Mouse (Mus musculus): ENCODE measurements at regions not wholly inside any gene's neighbourhood (a gene's known extent, or its start where the extent isn't known, plus 50 kb on each side); places are given as distances from the start of the nearest gene placed in this dataset.

GRCm38 (mm10) chr16:93533205-93533604 is 70.7 kb downstream of the Setd4 start:
- Histone ChIP-seq H3K4me1 (replicated peaks) (no peaks in the 10 kb centered on the region), H3K36me3 (no peaks in the 10 kb centered on the region), H3K27ac (replicated peaks) (no peak overlapping the region), H3K27me3 (no peaks in the 10 kb centered on the region), H3K4me2 (no peak overlapping the region), H3K9ac (no peak overlapping the region), H3K9me3 (no peaks in the 10 kb centered on the region), H3K4me3 (no peak overlapping the region)
- ATAC-seq (ENCODE audit: low read depth), result no peak
- 12% methylated on average over 4 of the region's 4 CpGs for WGBS

- Histone ChIP-seq H3K9me3 (no peaks in the 10 kb centered on the region), H3K4me1 (replicated peaks) (no peaks in the 10 kb centered on the region), H3K27ac (replicated peaks) (no peak overlapping the region), H3K4me2 (no peak overlapping the region), H3K9ac (no peak overlapping the region), H3K27me3 (no peaks in the 10 kb centered on the region), H3K36me3 (no peaks in the 10 kb centered on the region), H3K4me3 (no peak overlapping the region)
- 86% methylated on average over 8 of the region's 8 CpGs for WGBS
- ATAC-seq (ENCODE audit: low read depth), result no peak
Observed at GRCm38 (mm10) chr16:93531937-93532336, 71.9 kb downstream of the Setd4 start.

GRCm38 (mm10) chr16:93522485-93522884 is 81.4 kb downstream of the Setd4 start:
- no peak overlapping the region for H3K4me2 ChIP-seq
- no peak overlapping the region for H3K9ac ChIP-seq
- no peak overlapping the region for H3K4me3 ChIP-seq
- H3K27me3 ChIP-seq, result no peaks in the 10 kb centered on the region
- ATAC-seq (ENCODE audit: low read depth), result no peak
- no peaks in the 10 kb centered on the region for H3K4me1 ChIP-seq (replicated peaks)
- no peaks in the 10 kb centered on the region for H3K9me3 ChIP-seq
- no peak overlapping the region for H3K27ac ChIP-seq (replicated peaks)
- WGBS, result 76% methylated on average over 2 of the region's 2 CpGs
- H3K36me3 ChIP-seq, result no peaks in the 10 kb centered on the region

GRCm38 (mm10) chr16:93520481-93520880 is 83.4 kb downstream of the Setd4 start:
- Histone ChIP-seq H3K27me3 (no peaks in the 10 kb centered on the region), H3K36me3 (no peaks in the 10 kb centered on the region), H3K4me2 (no peak overlapping the region), H3K9me3 (no peaks in the 10 kb centered on the region), H3K4me1 (replicated peaks) (peaks cover 7% of the 10 kb centered on the region; the same call in 1 of the 2 replicates), H3K4me3 (no peak overlapping the region), H3K27ac (replicated peaks) (no peak overlapping the region), H3K9ac (no peak overlapping the region)
- ATAC-seq (ENCODE audit: low read depth), result no peak
- WGBS, result 83% methylated on average over 3 of the region's 3 CpGs

- Histone ChIP-seq H3K4me2 (no peak overlapping the region), H3K27ac (replicated peaks) (no peak overlapping the region), H3K36me3 (no peaks in the 10 kb centered on the region), H3K9me3 (no peaks in the 10 kb centered on the region), H3K27me3 (no peaks in the 10 kb centered on the region), H3K9ac (no peak overlapping the region), H3K4me1 (replicated peaks) (peaks cover 19% of the 10 kb centered on the region; the same call in 1 of the 2 replicates), H3K4me3 (no peak overlapping the region)
- WGBS, result 79% methylated on average over 1 of the region's 1 CpGs
- ATAC-seq (ENCODE audit: low read depth), result no peak
Observed at GRCm38 (mm10) chr16:93518620-93519019, 85.2 kb downstream of the Setd4 start.

- H3K27me3 ChIP-seq, result no peaks in the 10 kb centered on the region
- no peak overlapping the region for H3K4me3 ChIP-seq
- no peak overlapping the region for H3K27ac ChIP-seq (replicated peaks)
- no peak overlapping the region for H3K4me2 ChIP-seq
- WGBS, result 84% methylated on average over 5 of the region's 5 CpGs
- H3K9me3 ChIP-seq, result no peaks in the 10 kb centered on the region
- no peaks in the 10 kb centered on the region for H3K36me3 ChIP-seq
- peaks cover 23% of the 10 kb centered on the region for H3K4me1 ChIP-seq (replicated peaks)
- no peak overlapping the region for H3K9ac ChIP-seq
- no peak for ATAC-seq (ENCODE audit: low read depth)
Observed at GRCm38 (mm10) chr16:93516793-93517192, 87.1 kb downstream of the Setd4 start.

- H3K27ac ChIP-seq (replicated peaks), result no peak overlapping the region
- H3K27me3 ChIP-seq, result no peaks in the 10 kb centered on the region
- H3K9ac ChIP-seq, result no peak overlapping the region
- no peak overlapping the region for H3K4me3 ChIP-seq
- peaks cover 23% of the 10 kb centered on the region for H3K4me1 ChIP-seq (replicated peaks)
- 0 out of 2 replicates have a peak, but pooled peaks have one; percentile 27 for ATAC-seq (ENCODE audit: low read depth)
- no peak overlapping the region for H3K4me2 ChIP-seq
- WGBS, result 51% methylated on average over 5 of the region's 5 CpGs
- no peaks in the 10 kb centered on the region for H3K9me3 ChIP-seq
- H3K36me3 ChIP-seq, result no peaks in the 10 kb centered on the region
Observed at GRCm38 (mm10) chr16:93515456-93515941, 88.4 kb downstream of the Setd4 start.

GRCm38 (mm10) chr16:93513616-93514041 is 90.2 kb downstream of the Setd4 start:
- no peaks in the 10 kb centered on the region for H3K9me3 ChIP-seq
- H3K4me1 ChIP-seq (replicated peaks), result peaks cover 23% of the 10 kb centered on the region
- WGBS, result 93% methylated on average over 5 of the region's 5 CpGs
- no peaks in the 10 kb centered on the region for H3K27me3 ChIP-seq
- H3K4me3 ChIP-seq, result no peak overlapping the region
- no peak overlapping the region for H3K9ac ChIP-seq
- no peak for ATAC-seq (ENCODE audit: low read depth)
- no peaks in the 10 kb centered on the region for H3K36me3 ChIP-seq
- H3K27ac ChIP-seq (replicated peaks), result no peak overlapping the region
- no peak overlapping the region for H3K4me2 ChIP-seq

- Histone ChIP-seq H3K9me3 (no peaks in the 10 kb centered on the region), H3K4me1 (replicated peaks) (peaks cover 23% of the 10 kb centered on the region), H3K27me3 (no peaks in the 10 kb centered on the region), H3K36me3 (no peaks in the 10 kb centered on the region), H3K4me3 (no peak overlapping the region), H3K9ac (no peak overlapping the region), H3K27ac (replicated peaks) (no peak overlapping the region), H3K4me2 (no peak overlapping the region)
- 80% methylated on average over 4 of the region's 4 CpGs for WGBS
- ATAC-seq (ENCODE audit: low read depth), result no peak
Observed at GRCm38 (mm10) chr16:93511988-93512387, 91.9 kb downstream of the Setd4 start.

GRCm38 (mm10) chr16:93511517-93511916 is 92.3 kb downstream of the Setd4 start:
- no peaks in the 10 kb centered on the region for H3K36me3 ChIP-seq
- H3K4me3 ChIP-seq, result no peak overlapping the region
- WGBS, result 0% methylated on average over 2 of the region's 2 CpGs
- no peak overlapping the region for H3K27ac ChIP-seq (replicated peaks)
- no peak overlapping the region for H3K9ac ChIP-seq
- H3K4me1 ChIP-seq (replicated peaks), result peaks cover 23% of the 10 kb centered on the region
- ATAC-seq (ENCODE audit: low read depth), result no peak
- H3K9me3 ChIP-seq, result no peaks in the 10 kb centered on the region
- no peaks in the 10 kb centered on the region for H3K27me3 ChIP-seq
- H3K4me2 ChIP-seq, result no peak overlapping the region

- H3K4me1 ChIP-seq (replicated peaks), result no peaks in the 10 kb centered on the region
- H3K9me3 ChIP-seq, result peaks cover 7% of the 10 kb centered on the region; the same call in 1 of the 2 replicates
- no peak overlapping the region for H3K27ac ChIP-seq (replicated peaks)
- no peak for ATAC-seq (ENCODE audit: low read depth)
- no peak overlapping the region for H3K4me3 ChIP-seq
- no peaks in the 10 kb centered on the region for H3K27me3 ChIP-seq
- H3K9ac ChIP-seq, result no peak overlapping the region
- no peaks in the 10 kb centered on the region for H3K36me3 ChIP-seq
- H3K4me2 ChIP-seq, result no peak overlapping the region
- WGBS, result 90% methylated on average over 2 of the region's 2 CpGs
Observed at GRCm38 (mm10) chr16:93498800-93499199, 105.1 kb downstream of the Setd4 start.

GRCm38 (mm10) chr16:93493337-93494002 is 110.4 kb downstream of the Setd4 start:
- H3K4me3 ChIP-seq, result no peak overlapping the region
- no peak for ATAC-seq (ENCODE audit: low read depth)
- no peaks in the 10 kb centered on the region for H3K27me3 ChIP-seq
- H3K4me1 ChIP-seq (replicated peaks), result no peaks in the 10 kb centered on the region
- WGBS, result 88% methylated on average over 6 of the region's 6 CpGs
- no peak overlapping the region for H3K4me2 ChIP-seq
- no peak overlapping the region for H3K9ac ChIP-seq
- H3K36me3 ChIP-seq, result no peaks in the 10 kb centered on the region
- H3K9me3 ChIP-seq, result no peaks in the 10 kb centered on the region
- no peak overlapping the region for H3K27ac ChIP-seq (replicated peaks)

Data from neural tube, embryonic 13.5 days (tissue).